Mouse (Mus musculus): ENCODE data around the gene Akap2.

Gene Akap2

GRCm38 (mm10) chr4:57703574-57704470 is 13.6 kb upstream of the Akap2 start:
- DNase-seq (ENCODE audit: low spot score) = no peak

- DNase-seq (ENCODE audit: low spot score) = no peak
Observed at GRCm38 (mm10) chr4:57704575-57704974, 12.9 kb upstream of the Akap2 start.

GRCm38 (mm10) chr4:57715849-57716248 is 1.6 kb upstream of the Akap2 start:
- DNase-seq (ENCODE audit: low spot score) = no peak

- no peak for DNase-seq (ENCODE audit: low spot score)
Observed at GRCm38 (mm10) chr4:57716735-57717134, 722 bp upstream of the Akap2 start.

GRCm38 (mm10) chr4:57719370-57719769 is 1.9 kb downstream of the Akap2 start:
- DNase-seq (ENCODE audit: low spot score) = no peak

GRCm38 (mm10) chr4:57720869-57721361 is 3.5 kb downstream of the Akap2 start:
- DNase-seq (ENCODE audit: low spot score) = no peak

- DNase-seq (ENCODE audit: low spot score) = no peak
Observed at GRCm38 (mm10) chr4:57722296-57722695, 4.8 kb downstream of the Akap2 start.

- DNase-seq (ENCODE audit: low spot score) = no peak
Observed at GRCm38 (mm10) chr4:57723659-57724058, 6.2 kb downstream of the Akap2 start.

GRCm38 (mm10) chr4:57725569-57725968 is 8.1 kb downstream of the Akap2 start:
- DNase-seq (ENCODE audit: low spot score) = no peak

- DNase-seq (ENCODE audit: low spot score) = no peak
Observed at GRCm38 (mm10) chr4:57728611-57729183, 11.2 kb downstream of the Akap2 start.

GRCm38 (mm10) chr4:57730047-57730446 is 12.6 kb downstream of the Akap2 start:
- no peak for DNase-seq (ENCODE audit: low spot score)

- DNase-seq (ENCODE audit: low spot score) = no peak
Observed at GRCm38 (mm10) chr4:57730801-57731598, 13.5 kb downstream of the Akap2 start.

- no peak for DNase-seq (ENCODE audit: low spot score)
Observed at GRCm38 (mm10) chr4:57732351-57732750, 14.9 kb downstream of the Akap2 start.

- DNase-seq (ENCODE audit: low spot score) = no peak
Observed at GRCm38 (mm10) chr4:57733445-57733844, 16.0 kb downstream of the Akap2 start.

- no peak for DNase-seq (ENCODE audit: low spot score)
Observed at GRCm38 (mm10) chr4:57735426-57735825, 18.0 kb downstream of the Akap2 start.

GRCm38 (mm10) chr4:57738856-57739552 is 21.5 kb downstream of the Akap2 start:
- DNase-seq (ENCODE audit: low spot score) = no peak

- DNase-seq (ENCODE audit: low spot score) = no peak
Observed at GRCm38 (mm10) chr4:57743325-57743929, 26.0 kb downstream of the Akap2 start.

- no peak for DNase-seq (ENCODE audit: low spot score)
Observed at GRCm38 (mm10) chr4:57750651-57751050, 33.2 kb downstream of the Akap2 start.

- DNase-seq (ENCODE audit: low spot score) = no peak
Observed at GRCm38 (mm10) chr4:57751054-57751453, 33.6 kb downstream of the Akap2 start.

- DNase-seq (ENCODE audit: low spot score) = no peak
Observed at GRCm38 (mm10) chr4:57751566-57751965, 34.1 kb downstream of the Akap2 start.

GRCm38 (mm10) chr4:57755085-57755484 is 37.6 kb downstream of the Akap2 start:
- no peak for DNase-seq (ENCODE audit: low spot score)
